Mouse (Mus musculus): ENCODE measurements around the gene Krt76.

DNA sequence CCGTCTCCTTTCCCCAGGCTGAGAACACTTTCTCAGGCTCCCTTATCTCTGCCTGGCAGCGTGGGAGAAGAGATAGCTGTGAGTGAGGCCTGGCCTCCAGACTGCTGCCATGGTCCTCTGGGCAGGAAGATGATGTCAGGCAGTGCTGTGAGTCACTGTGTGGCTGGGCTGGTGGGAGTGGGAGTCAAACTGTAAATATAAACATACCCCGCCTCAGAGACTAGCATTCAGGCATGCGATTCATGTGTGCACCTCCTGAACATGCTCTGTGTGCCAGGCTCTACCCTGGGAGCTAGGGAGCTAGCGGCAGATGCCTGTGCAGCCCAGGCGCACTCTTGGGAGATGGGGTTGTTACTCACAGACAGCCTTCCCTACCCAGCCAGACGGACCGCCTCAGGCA, 49.2 kb upstream of the Krt76 start:
- no peak for TF ChIP-seq CTCF (IDR thresholded peaks at IDR 0.05; ENCODE audit: borderline replicate concordance, control insufficient read depth, extremely low read depth, insufficient read depth, low read length, poor library complexity)
- TF ChIP-seq POLR2A (IDR thresholded peaks at IDR 0.05; ENCODE audit: control insufficient read depth, extremely low read depth, insufficient read depth, low read length, poor library complexity), result no peak
